Mouse (Mus musculus) urinary bladder, adult 18-20 months (tissue): ENCODE measurements around the gene St14.
"Not testable (repeated sequence)": the region's sequence is repeated elsewhere in the genome, so short reads cannot be mapped to it uniquely, and the experiment has no call there.

ENCODE experiments used
- DNase-seq, 2 experiments: peaks; one replicate each; pipeline ENCODE4 v3.0.0; 2022; ENCODE audit warnings: low spot score in 2 of 2, mixed read lengths in 2 of 2

The St14 gene

DNA sequence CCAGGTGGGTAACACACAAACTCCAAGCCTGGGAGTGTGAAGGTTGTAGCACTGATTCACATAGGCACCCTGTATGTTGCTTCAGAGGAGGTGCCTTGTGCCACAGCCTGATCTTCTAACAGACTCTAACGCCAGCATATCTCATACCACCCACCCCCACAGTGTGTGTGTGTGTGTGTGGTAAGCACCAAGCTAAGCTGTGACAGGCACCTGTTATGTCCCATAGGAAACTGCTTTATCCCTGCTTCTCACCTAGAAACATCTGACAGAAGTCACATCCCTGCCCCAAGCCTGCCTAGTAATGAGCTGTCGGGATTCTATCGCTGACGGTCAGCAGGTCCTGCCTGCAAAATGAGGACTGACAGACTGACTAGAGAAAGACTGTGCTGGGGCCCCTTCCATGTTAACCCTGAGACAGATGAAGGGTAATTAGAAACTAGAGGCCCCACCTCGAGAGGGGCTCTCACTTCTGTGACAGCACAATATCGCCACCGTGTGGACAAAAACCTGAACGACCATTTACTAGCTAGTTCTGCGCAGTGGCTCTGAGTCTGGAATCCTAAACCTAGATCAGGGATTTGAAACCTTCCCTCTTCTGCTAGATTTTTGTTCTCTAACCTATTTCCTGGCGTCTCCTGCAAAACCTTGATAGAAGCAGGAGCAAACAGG, 45.4 kb downstream of the St14 start:
- DNase-seq = peak; percentile 25 to 43

DNA sequence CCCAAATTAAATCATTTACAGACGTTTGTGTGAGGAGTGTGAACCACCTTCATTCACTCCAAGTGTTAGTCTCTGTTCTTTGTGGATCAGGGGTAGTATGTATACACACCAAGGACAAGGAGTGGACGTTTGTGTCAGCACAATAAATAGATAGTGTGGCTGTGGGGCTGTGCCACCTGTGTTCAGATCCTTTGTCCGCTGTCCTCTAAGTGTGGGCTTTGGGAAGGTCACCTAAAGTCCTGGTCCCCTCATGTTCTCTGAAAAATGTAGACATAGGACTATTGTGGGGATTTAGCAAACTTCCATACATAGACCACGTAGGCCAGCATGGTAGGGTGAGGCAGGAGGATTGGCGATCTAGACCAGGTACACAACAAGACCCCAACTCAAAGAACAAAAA, 46.1 kb downstream of the St14 start:
- no peak for DNase-seq

DNA sequence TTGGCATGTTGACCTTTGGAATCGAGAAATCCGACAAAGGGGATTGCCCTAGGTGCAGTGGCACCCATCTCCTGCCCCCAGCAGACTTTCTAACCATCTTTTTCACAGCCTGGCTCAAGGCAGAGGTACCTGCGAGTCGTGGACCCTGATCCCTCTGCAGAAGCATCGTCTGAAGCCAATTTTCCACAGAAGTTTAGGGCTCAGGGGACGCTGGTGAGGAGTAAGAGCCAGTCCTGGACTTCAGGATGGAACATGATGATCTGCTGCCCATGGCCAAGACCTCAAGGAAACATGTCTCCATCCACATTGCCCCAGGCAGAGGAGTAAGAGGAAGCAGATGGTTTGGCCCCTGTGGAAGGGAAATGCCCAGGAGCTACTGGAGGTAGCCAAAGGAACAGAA, 48.9 kb downstream of the St14 start:
- no peak for DNase-seq

DNA sequence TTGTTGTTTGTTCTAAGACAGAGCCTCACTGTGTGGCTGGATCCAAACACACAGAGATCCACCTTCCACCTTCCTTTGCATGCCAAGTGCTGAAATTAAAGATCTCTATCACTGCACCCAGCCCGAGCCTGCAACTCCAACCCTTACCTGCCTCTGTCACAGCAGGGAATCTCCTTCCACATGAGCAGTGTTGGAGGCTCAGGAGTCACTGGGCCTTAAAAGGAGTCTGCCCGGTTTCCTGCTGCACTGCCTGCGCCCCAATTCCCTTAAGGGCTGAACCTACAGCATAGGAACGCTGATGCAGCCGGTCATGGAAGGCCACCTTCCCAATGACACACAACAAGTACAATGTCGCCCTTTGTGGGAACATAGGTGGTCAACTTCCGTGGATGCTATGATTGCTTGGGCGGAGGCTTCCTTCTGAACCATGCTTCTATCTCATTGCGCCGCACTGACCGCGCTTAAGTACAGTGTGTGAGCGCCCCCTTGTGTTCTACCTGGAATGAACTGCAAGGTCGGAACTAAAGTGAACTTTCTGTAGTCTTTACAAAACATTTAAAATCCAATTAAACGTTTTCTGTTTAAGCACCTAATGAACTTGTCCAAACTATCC, 49.5 kb downstream of the St14 start:
- peak; percentile 48 to 61 for DNase-seq

GRCm38 (mm10) chr9:31080726-31081125, 50.9 kb downstream of the St14 start:
- DNase-seq = no peak

GRCm38 (mm10) chr9:31074836-31075235, 56.8 kb downstream of the St14 start:
- no peak for DNase-seq

- DNase-seq = no peak
Observed at GRCm38 (mm10) chr9:31073797-31074196, 57.9 kb downstream of the St14 start.

- DNase-seq = no peak
Observed at GRCm38 (mm10) chr9:31072256-31072655, 59.4 kb downstream of the St14 start.

- DNase-seq = no peak
Observed at GRCm38 (mm10) chr9:31070706-31071105, 60.9 kb downstream of the St14 start.

- DNase-seq = no peak
Observed at GRCm38 (mm10) chr9:31058723-31059122, 72.9 kb downstream of the St14 start.

DNA sequence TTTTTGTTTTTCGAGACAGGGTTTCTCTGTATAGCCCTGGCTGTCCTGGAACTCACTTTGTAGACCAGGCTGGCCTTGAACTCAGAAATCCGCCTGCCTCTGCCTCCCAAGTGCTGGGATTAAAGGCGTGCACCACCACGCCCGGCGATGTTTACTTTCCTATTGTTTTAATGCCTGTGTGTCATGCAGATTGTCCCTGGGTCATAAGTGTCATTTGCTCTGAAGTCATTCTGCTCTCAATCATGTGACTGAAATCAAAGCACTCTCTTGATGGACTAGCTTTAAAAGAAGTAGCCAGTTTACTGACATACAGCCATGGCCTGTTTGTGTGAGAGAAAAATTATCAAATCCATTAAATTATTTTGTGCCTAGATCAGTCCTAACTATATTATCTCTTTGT, 80.1 kb downstream of the St14 start:
- not testable (repeated sequence) for DNase-seq

- DNase-seq = no peak
Observed at GRCm38 (mm10) chr9:31050208-31050607, 81.4 kb downstream of the St14 start.
